Mouse (Mus musculus): Measurements from ENCODE around the gene Arhgef16. TPM values are rescaled to one million over a fixed set of nuclear protein-coding genes. Genes with fewer than 3 reads are reported as not detected.

Arhgef16 gene
- under 1 TPM; 0.46 to 0.52 TPM for total RNA-seq (2021)
- long read RNA-seq, experiment 1, result 0 reads
- long read RNA-seq, experiment 2, result 0 reads

DNA sequence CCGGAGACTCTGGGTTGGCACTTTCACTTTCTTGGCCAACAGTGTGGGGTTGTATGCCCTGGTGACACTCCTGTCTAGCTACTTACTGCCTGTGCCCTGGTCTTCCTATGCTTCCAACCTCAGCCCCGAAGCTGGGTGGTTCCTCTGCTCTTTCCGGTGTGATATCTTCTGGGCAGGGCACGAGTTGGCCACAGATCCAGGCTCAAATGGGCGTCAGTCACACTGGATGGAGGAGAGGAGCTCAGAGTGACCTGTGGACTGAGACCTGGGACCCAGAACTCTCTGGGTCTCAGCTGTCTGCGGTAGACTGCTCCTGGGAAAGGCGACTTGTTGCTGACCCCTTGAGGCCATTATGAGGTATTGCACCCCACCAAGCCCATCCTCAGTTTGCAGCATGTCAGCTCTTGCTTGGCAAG is at the start of gene Arhgef16:
TSS of gene Arhgef16 (minus strand) at position 211 of the 416 bp plus-strand sequence.
- DNase-seq, result peak; percentile 45 to 67

DNA sequence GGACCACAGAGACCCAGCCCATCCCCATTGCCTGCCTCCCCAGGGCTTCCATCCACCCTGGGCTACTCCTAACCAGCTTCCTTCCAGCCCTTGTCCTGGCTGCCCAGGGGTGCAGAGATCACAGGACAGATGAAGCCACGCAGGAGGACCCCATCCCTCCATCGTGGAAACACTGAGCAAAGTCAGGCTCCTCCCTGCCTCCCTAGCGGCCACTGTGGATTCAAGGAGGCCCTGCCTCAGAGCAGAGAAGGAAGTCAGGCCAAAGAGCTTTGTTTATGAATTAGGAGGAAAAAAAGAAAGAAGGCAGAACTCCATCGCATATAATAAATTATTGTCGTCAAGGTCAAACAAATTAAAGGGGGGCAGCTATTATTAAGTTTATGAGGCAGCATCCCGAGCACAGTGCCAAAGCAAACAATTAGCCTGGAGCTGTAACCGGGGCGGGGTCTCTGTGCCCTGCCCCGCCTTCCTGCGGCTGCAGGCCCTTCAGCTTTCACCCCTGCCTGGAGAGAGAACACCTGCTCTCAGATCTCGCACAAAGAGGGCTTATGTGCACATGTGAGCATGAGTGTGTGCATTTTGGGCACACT is 46.8 kb upstream of the Arhgef16 start:
- DNase-seq, result no peak

DNA sequence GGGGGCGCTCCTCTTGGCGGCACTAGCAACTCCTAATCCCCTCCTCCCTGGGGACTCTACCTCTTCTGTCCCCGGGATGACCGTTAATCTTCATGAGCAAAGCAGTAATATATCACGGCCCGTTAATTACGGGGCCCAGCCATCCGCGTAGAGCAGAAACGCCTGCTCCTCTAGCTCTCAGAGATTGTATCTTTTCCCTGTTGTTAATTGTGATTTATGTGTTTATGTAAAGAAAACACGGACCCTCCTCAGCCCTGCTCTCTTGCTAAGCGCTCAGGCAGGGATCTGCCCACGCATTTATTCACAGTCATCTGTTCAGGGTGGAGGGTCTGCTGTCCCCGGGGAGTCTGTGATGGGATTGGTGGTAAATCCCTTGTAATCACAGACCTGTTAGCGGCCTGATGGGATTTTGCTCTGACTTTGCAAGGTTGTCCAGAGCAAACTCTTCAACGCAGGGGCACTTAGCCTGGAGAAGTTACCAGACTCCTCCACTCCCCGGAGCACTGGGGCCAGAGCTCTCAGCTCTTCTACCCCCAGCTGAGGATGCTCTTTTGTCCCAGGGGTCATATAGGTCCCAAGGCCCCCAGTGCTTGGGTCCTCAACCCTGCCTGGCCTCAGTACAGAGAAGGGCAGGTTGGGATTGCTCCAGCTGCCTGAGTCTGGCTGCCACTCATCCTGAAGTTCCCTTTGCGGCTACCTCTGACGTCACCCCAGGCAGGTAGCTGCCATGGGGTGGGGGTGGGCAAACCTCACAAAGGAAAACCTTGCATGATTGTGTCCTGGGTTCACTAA is 45.5 kb upstream of the Arhgef16 start:
- DNase-seq, result no peak

DNA sequence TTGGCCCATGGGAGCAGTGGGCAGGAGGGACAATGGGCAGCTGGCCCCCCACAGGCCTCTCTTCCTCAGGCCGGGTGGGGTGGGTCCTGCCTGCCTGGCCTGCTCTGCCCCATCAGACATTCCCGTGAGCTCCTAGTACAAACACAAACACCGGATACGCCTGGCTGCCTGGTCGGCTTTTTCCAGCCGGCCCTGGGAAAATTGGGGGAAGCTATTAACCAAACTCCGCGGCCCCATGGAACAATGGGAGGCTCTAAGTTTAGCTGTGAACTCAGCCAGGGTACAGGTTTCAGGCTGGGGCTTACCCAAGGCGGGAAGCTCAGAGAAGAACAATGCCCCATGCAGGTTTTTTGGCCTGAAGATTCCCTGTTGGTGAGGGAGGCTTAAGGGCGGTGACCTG is 35.2 kb upstream of the Arhgef16 start:
- DNase-seq, result peak; percentile 52 to 84

DNA sequence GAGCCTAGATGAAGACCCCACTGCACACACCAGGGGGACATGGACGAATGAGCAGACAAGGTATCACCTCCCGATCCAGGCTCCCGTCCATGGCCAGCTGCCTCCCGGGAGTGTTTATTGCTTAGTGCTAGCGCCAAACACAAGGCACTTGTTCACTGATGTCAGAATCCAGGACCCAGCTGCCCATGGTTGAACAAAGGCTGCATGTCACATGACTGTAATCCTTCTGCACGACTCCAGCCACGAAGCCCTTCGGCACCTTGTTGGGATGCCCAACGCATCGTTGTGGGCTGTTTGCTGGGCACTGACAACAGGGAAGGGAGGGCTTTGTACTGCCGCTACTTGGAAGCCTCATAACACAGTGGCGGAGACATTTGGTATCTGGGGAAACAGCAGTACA is 34.3 kb upstream of the Arhgef16 start, which contains the start of gene B230104I21Rik:
TSS of gene B230104I21Rik (plus strand) at position 367 of the 400 bp plus-strand sequence.
- no peak for DNase-seq

DNA sequence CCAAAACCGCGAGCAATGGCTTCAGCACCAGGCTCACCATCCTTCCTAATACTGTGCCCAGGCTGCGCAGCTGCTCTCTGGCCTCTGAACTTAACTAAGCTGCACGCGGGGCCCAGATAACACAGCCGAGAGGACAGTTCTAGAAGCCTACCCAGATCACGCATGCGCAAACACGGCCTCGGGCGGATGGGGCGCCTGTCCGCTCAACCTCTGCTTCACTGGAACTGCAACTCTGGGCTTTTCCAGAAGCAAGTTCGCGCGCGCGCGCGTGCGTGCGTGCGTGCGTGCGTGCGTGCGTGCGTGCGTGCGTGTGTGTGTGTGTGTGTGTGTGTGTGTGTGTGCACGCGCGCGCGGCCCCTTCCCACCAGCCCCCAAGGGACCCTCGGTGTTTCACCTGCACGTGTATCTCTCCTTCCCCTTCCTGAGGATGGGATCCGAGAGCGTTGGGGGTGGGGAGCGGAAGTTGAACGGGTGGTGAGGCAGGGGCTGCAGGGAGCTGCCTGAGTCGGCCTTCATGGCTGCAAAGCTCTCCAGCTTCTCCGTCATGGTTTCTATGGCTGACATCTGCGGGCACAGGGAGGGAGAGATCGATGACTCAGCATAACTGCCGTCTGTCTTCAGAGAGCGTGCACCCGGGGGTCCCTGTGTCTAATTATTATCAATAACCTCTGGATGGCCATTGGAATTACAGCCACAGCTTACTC is 33.4 kb upstream of the Arhgef16 start:
- peak; percentile 62 to 64 for DNase-seq

DNA sequence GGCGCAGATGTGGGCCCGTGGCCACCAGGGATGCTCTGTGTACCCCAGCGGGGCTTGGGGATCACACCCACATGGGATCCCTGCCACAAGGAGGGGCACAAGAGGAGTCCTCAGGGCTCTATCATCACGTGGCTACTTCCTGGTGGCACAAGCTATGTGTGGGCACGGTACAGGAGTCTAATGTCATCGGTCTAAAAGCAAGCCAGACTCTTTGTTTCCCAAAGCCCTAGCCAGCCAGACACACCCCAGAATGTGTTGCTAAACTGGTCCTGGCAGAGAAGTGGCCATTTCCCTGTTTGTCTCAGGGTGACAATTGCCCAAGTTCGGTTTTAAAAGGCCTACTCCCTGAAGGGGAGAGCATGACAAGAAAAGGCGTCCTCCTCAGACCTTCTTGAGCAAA is 31.8 kb upstream of the Arhgef16 start:
- DNase-seq, result peak; percentile 50 to 67

GRCm38 (mm10) chr4:154331271-154331670 is 29.8 kb upstream of the Arhgef16 start:
- DNase-seq, result no peak

GRCm38 (mm10) chr4:154330001-154330400 is 28.5 kb upstream of the Arhgef16 start:
- peak; percentile 74 for DNase-seq

GRCm38 (mm10) chr4:154328836-154329235 is 27.4 kb upstream of the Arhgef16 start:
- peak; percentile 50 to 84 for DNase-seq

- DNase-seq, result no peak
Observed at GRCm38 (mm10) chr4:154328431-154328830, 27.0 kb upstream of the Arhgef16 start.

DNA sequence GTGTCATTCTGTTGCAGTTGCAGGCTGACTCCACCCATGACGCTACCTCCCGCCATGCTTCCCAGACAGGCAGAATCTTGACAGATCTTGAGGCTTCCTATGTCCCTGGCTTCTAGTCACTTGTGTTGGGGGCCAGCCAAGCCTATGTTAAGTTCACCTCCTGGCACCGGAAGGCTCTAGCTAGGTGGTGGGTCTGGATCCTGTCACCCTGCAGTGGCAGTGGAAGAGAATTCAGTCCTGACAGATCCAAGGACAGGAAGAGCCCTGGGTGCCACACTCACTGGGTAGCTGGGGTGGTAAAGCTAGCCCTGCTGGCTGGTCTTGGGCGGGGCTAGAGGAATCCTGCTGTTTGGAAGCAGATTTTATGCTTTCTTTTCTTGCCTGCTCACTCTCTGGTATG is 23.9 kb upstream of the Arhgef16 start:
- DNase-seq, result peak in 1 of 2 experiments; percentile 33

DNA sequence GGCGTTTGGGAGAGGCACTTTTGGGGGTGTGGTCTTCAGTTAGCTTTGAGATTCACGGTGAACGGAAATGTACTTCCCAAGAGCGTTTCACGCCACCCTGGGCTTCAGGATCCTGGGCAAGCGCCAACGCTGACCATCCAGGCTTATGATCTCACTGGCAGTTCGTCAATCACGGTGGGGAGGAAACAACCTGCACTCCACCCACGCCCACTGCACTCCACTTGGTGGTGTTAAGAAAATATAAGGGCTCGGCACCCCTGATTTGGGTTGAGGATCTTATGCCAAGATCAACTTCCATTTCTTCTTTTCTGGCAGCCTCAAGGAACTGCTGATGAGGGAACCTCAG is 12.1 kb upstream of the Arhgef16 start:
- DNase-seq, result no peak

DNA sequence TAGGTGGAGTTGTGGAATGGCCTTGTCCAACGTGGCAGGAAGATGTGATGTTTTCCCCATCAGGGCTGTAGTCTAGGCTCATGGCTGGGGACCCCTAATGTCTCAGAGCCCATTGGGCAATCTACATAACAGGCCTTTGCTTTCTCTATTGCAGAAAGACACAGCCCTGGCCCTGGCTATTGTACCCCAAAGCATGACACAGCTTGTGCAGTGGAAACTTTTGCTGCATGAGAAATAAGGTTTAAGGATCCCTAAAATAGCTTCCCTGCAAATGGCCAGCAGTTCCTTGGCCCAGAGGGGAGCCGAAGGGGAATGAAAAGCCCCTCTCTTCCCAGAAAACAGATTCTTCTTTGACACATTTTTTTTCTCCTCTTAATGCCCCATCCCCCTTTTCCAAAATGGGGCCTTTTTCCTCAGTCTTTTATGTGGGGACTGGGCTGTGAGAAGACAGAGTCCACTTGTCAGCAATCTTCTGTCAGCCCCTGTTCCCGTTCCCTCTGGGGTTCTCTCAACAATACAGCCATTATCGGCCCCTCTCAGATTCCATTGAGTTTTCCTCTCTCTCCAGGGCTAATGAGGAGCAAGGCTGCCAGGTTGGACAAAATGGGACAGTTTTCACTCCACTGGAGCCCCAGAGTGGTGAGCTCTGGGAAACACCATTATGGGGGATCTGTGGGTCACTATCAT is 11.6 kb upstream of the Arhgef16 start:
- DNase-seq, result no peak

- no peak for DNase-seq
Observed at GRCm38 (mm10) chr4:154312143-154312812, 10.8 kb upstream of the Arhgef16 start.

- DNase-seq, result no peak
Observed at GRCm38 (mm10) chr4:154310576-154311262, 9.2 kb upstream of the Arhgef16 start.

GRCm38 (mm10) chr4:154309131-154309530 is 7.7 kb upstream of the Arhgef16 start:
- no peak for DNase-seq

DNA sequence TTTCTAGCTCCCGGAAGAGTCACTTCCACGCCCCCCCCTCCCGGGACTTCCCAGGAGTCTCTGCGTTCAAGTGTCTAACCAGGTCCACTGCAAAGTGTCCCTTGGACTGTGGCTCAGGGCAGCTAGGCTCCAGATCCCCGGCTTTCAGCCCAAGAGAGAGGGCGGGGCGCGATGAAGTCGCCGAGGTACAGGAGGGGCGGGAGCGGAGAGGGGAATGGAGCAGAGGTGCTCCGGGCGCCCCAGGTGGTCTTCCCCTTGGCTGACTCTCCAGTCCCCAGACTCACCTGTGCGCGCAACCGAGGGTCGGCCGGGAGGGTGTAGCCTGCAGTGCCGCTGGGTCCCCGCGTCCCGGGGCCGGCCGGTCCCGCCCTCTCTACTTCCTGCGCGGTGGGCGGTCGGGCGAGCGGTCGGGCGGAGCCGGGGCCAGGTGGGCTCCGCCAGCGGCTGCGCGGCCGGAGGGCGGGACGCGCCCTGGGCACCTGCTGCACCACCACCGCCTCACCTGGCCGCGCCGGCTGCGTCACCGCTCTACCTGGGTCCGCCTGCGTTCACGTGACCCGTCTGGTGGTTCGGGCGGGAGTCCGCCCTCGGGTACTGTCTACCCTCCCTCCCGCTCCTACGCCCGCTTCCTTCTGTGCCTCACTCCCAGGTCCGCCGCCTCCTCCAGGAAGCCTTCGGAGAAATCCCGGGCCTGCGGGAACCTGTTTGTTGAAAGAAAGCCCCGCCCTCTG is 1.8 kb downstream of the Arhgef16 start:
- peak in 1 of 2 experiments; percentile 27 for DNase-seq

GRCm38 (mm10) chr4:154297761-154298160 is 3.7 kb downstream of the Arhgef16 start:
- DNase-seq, result no peak

DNA sequence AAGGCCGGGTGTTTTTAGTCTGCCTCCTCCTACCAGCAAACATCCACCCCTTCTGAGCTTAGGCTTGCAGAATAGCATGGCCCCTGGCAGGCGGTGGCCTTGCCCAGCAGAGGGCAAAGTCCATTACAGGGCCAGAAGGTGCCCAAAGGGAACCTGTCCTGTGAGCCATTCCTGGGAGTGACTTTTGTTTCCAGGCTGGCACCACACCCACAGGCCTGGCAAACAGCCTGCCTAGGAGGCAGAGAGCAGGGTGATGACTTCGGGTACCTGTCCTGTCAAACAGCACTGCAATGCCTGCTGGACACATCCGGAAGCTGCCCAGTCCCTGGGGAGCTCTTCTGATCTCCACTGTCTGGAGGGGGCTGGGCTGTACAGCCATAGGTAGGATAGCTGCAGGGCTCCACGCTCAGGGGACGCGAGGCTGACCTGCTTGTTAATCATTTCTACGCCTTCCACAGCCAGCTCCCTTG is 7.2 kb downstream of the Arhgef16 start:
- no peak for DNase-seq

All from heart, adult 18-20 months (tissue).